Mouse (Mus musculus) testis, postnatal 10 days (tissue): ENCODE measurements around the gene Klk7.

ENCODE experiments used
- DNase-seq: peaks from one replicate; pipeline ENCODE4 v3.0.0; 2021; ENCODE audit warnings: low spot score

Klk7 gene

GRCm38 (mm10) chr7:43797333-43797769 lies 13.7 kb upstream of the Klk7 start, which contains the start of gene Klk8:
Klk8 (plus strand) TSS chr7:43797577.
- peak; percentile 61 for DNase-seq

GRCm38 (mm10) chr7:43797844-43798462 lies 13.1 kb upstream of the Klk7 start:
- no peak for DNase-seq

- no peak for DNase-seq
Measured at GRCm38 (mm10) chr7:43799876-43800275, 11.2 kb upstream of the Klk7 start.

- DNase-seq: no peak
Measured at GRCm38 (mm10) chr7:43815211-43815610, 4.1 kb downstream of the Klk7 start.

GRCm38 (mm10) chr7:43816746-43817145 lies 5.7 kb downstream of the Klk7 start:
- DNase-seq: no peak

- no peak for DNase-seq
Measured at GRCm38 (mm10) chr7:43821581-43821980, 10.5 kb downstream of the Klk7 start.

GRCm38 (mm10) chr7:43824199-43824598 lies 13.1 kb downstream of the Klk7 start, which contains the start of gene Klk6:
Klk6 (plus strand) TSS chr7:43824499.
- no peak for DNase-seq

GRCm38 (mm10) chr7:43826056-43826455 lies 15.0 kb downstream of the Klk7 start:
- no peak for DNase-seq

- no peak for DNase-seq
Measured at GRCm38 (mm10) chr7:43827706-43828105, 16.6 kb downstream of the Klk7 start.

- DNase-seq: no peak
Measured at GRCm38 (mm10) chr7:43829006-43829405, 17.9 kb downstream of the Klk7 start.

- no peak for DNase-seq
Measured at GRCm38 (mm10) chr7:43841701-43842100, 30.6 kb downstream of the Klk7 start, which contains the start of gene Klk5. Klk5 (plus strand) TSS chr7:43841971.

GRCm38 (mm10) chr7:43843801-43844200 lies 32.7 kb downstream of the Klk7 start:
- DNase-seq: no peak

- no peak for DNase-seq
Measured at GRCm38 (mm10) chr7:43851616-43852015, 40.5 kb downstream of the Klk7 start.

GRCm38 (mm10) chr7:43854642-43855380 lies 43.7 kb downstream of the Klk7 start:
- DNase-seq: no peak

- no peak for DNase-seq
Measured at GRCm38 (mm10) chr7:43855709-43856108, 44.6 kb downstream of the Klk7 start.

GRCm38 (mm10) chr7:43856307-43856706 lies 45.2 kb downstream of the Klk7 start:
- DNase-seq: no peak

- no peak for DNase-seq
Measured at GRCm38 (mm10) chr7:43857501-43857900, 46.4 kb downstream of the Klk7 start.

GRCm38 (mm10) chr7:43860411-43860810 lies 49.3 kb downstream of the Klk7 start:
- DNase-seq: no peak
